4 mouse cellular contexts compared by ENCODE assay signal in genomic region chr10:98697866-98698265, GRCm38 (mm10).
"Had no signal": no experiment of that assay in that cellular context is flagged by ENCODE, and none has a peak within 500 bp of the region (broad histone marks: within the 10 kb centered on the region; RNA-seq: fewer than 3 reads in every experiment).

No protein-coding gene starts in this region.

- DNase-seq: kidney, postnatal 25 days; lung, postnatal 14 days; thymus, adult 18-20 months; thymus, postnatal 25 days had no signal
